Mouse (Mus musculus) CH12.LX (cell line): ENCODE data around the gene Ncln.

Source experiments
- CTCF ChIP-seq, 2 experiments: IDR thresholded peaks in 1 of 2; conservative IDR thresholded peaks in 1 of 2; 2 replicates each; pipeline ENCODE4 v1.5.1; 2011 to 2012; ENCODE audit warnings: low read depth in 2 of 2, low read length in 2 of 2, improper control_type of control experiment in 1 of 2, inconsistent platforms in 1 of 2, mild to moderate bottlenecking in 1 of 2, moderate library complexity in 1 of 2
- MAFK ChIP-seq: IDR thresholded peaks from 2 replicates; pipeline ENCODE4 v1.6.1; 2011; ENCODE audit warnings: low read length, improper control_type of control experiment; ENCODE audit not compliant: insufficient replicate concordance
- MAX ChIP-seq: IDR thresholded peaks from 2 replicates; pipeline ENCODE4 v1.6.1; 2011; ENCODE audit warnings: low read length, improper control_type of control experiment
- MYC ChIP-seq: IDR thresholded peaks from 2 replicates; pipeline ENCODE4 v1.6.1; 2011; ENCODE audit warnings: low read depth, mild to moderate bottlenecking, improper control_type of control experiment, low read length
- NELFE ChIP-seq: IDR thresholded peaks from 2 replicates; pipeline ENCODE4 v1.6.1; 2011; ENCODE audit warnings: low read depth, low read length, improper control_type of control experiment
- NRF1 ChIP-seq: IDR thresholded peaks from 2 replicates; pipeline ENCODE4 v1.6.1; 2014; ENCODE audit warnings: low read depth, mild to moderate bottlenecking, inconsistent platforms, low read length, improper control_type of control experiment, moderate library complexity
- PAX5 ChIP-seq: IDR thresholded peaks from 2 replicates; pipeline ENCODE4 v1.6.1; 2012; ENCODE audit warnings: low read length, inconsistent platforms, mixed read lengths

DNA sequence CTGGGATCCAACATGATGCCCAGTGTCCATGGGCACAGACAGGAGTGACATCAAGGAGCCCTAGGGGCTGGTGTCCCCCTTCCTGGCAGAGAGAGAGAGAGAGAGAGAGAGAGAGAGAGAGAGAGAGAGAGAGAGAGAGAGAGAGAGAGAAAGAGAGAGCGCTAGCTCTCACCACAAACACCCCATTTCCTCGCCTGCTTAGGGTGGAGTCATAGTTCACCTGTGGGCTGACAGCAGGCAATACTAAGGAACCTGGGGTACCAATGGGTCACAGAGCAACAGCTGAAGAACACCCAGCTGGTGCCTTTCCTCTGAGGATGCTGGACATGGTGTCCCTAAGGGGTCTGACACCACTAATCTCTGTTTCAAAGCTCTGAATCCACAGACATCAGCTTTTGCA, 41.2 kb upstream of the Ncln start:
- TF ChIP-seq NELFE (no peak), MYC (no peak), PAX5 (no peak), CTCF (conservative IDR thresholded peaks at IDR 0.05 in 1 of 2, IDR thresholded peaks at IDR 0.05 in 1 of 2; ENCODE audit: low read depth in 2 of 2, low read length in 2 of 2) (no peak), MAFK (no peak), MAX (no peak), NRF1 (no peak)
